Mouse (Mus musculus) neural tube, embryonic 13.5 days (tissue): ENCODE data around the gene Tex14. TPM values are rescaled to one million over a fixed set of nuclear protein-coding genes. Genes with fewer than 3 reads are reported as not detected.
A peak's percentile ranks its signal among the peaks of the same experiment; 100 is the strongest.
"Not testable (repeated sequence)": the region's sequence is repeated elsewhere in the genome, so short reads cannot be mapped to it uniquely, and the experiment has no call there.

ENCODE experiments used
- ATAC-seq: fragments of 200-750 bp; cut with Nextera tagmentation; 2 replicates; pipeline ENCODE4 v1.8.0; 2017; ENCODE audit warnings: low read depth, mild to moderate bottlenecking, moderate TSS enrichment, moderate library complexity
- H3K27ac ChIP-seq: fragments of 300-500 bp; sonication (generic); replicated peaks from 2 replicates; pipeline ENCODE4 v1.5.1; 2015; ENCODE audit warnings: moderate library complexity, mild to moderate bottlenecking, inconsistent platforms
- H3K27me3 ChIP-seq: fragments of 300-500 bp; sonication (generic); 2 replicates; pipeline ENCODE4 v1.6.1; 2015; ENCODE audit warnings: mild to moderate bottlenecking, inconsistent platforms
- H3K36me3 ChIP-seq: fragments of 300-500 bp; sonication (generic); 2 replicates; pipeline ENCODE4 v1.6.1; 2015; ENCODE audit warnings: mild to moderate bottlenecking, inconsistent platforms
- H3K4me1 ChIP-seq: fragments of 300-500 bp; sonication (generic); replicated peaks from 2 replicates; pipeline ENCODE4 v1.6.1; 2015; ENCODE audit warnings: inconsistent platforms
- H3K4me2 ChIP-seq: fragments of 300-500 bp; sonication (generic); 2 replicates; pipeline ENCODE4 v1.6.1; 2015; ENCODE audit warnings: inconsistent platforms, mild to moderate bottlenecking, moderate library complexity
- H3K4me3 ChIP-seq: fragments of 300-500 bp; sonication (generic); 2 replicates; pipeline ENCODE4 v1.5.1; 2015; ENCODE audit warnings: mild to moderate bottlenecking, inconsistent platforms
- H3K9ac ChIP-seq: fragments of 300-500 bp; sonication (generic); 2 replicates; pipeline ENCODE4 v1.6.1; 2015; ENCODE audit warnings: moderate library complexity, mild to moderate bottlenecking, inconsistent platforms
- H3K9me3 ChIP-seq: fragments of 300-500 bp; sonication (generic); 2 replicates; pipeline ENCODE4 v1.6.1; 2016; ENCODE audit warnings: inconsistent platforms
- WGBS: fragments of 180-500 bp; shearing (Covaris S2); methylation state at CpG from one replicate; pipeline ENCODE4 v1.1.7; 2015; 5-methylcytosine and 5-hydroxymethylcytosine counted together
- polyA plus RNA-seq: library from polyadenylated mRNA; unstranded; fragments of >200 nt; fragmentation: Nextera tagmentation; extraction: Ambion mirVana; gene quantifications from 2 replicates; pipeline ENCODE4 v1.2.1, GENCODE M21; 2015

Gene Tex14
- polyA plus RNA-seq, 1 experiment from 2014 or later, result 0.32 TPM

- peaks cover 5% of the 10 kb centered on the region for H3K4me1 ChIP-seq
- no peak for ATAC-seq
- WGBS, result 83% methylated on average over 9 of the region's 9 CpGs
Observed at GRCm38 (mm10) chr11:87468706-87469315, 63.9 kb downstream of the Tex14 start.

DNA sequence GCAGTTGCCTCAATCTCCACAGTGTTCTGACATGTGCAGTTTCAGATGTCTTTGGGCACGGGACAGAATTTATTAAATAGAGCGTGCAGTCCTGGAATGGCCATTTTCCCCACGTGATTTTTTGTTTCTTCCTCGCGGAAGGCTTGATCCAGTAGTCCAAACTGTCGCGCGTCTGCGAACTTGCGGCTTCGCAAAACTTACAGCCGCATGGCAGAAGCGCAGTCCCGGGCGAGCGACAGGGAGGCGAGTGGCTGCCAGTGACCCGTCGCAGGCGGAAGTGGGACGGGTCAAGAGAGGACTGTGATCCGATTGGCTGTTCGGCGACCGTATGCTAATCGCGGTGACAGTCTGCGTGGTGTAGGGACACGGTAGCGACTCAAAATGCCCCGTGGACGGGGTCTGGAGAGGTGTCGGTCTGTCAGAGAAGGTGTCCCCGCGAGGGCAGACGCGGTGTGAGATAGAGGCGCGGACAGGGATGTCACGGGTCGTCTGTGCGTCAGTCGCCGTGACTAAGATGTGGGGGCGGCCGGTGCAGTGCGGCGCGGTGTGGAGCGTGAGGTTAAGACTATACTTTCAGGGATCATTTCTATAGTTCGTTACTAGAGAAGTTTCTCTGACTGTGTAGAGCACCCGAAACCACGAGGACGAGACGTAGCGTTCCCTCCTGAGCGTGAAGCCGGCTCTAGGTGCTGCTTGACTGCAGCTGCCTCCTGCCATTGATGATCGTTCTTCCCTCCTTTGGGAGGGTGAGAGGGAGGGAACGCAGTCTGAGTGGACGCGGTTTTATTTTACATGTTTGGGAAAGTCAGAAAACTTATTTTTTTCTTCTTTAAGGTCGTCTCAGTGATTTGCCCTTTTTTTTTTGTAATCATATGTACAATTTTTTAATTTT lies 66.2 kb downstream of the Tex14 start:
- Histone ChIP-seq H3K4me2 (peak overlapping the region; percentile 60), H3K4me3 (peak overlapping the region; percentile 35), H3K27ac (0 out of 2 replicates have a peak overlapping the region, but pooled peaks have one; percentile 46), H3K9ac (peak overlapping the region; percentile 60)
- H3K36me3 ChIP-seq, H3K9me3 ChIP-seq, H3K27me3 ChIP-seq, H3K4me1 ChIP-seq: not testable (repeated sequence)
- 1% methylated on average over 29 of the region's 63 CpGs for WGBS
- ATAC-seq, result peak; percentile 99

More at GRCm38 (mm10) chr11:87468706-87469315, 63.9 kb downstream of the Tex14 start:
- Histone ChIP-seq H3K27me3 (0 out of 2 replicates have a peak, but pooled peaks cover 4% of the 10 kb centered on the region), H3K4me2 (no peak overlapping the region), H3K27ac (no peak overlapping the region), H3K9me3 (no peaks in the 10 kb centered on the region), H3K36me3 (no peaks in the 10 kb centered on the region), H3K9ac (no peak overlapping the region), H3K4me3 (no peak overlapping the region)

GRCm38 (mm10) chr11:87471699-87471997 lies 66.8 kb downstream of the Tex14 start:
- 0% methylated on average over 1 of the region's 3 CpGs for WGBS
- H3K4me2 ChIP-seq, H3K9me3 ChIP-seq, H3K9ac ChIP-seq, H3K4me3 ChIP-seq, H3K36me3 ChIP-seq, H3K4me1 ChIP-seq, H3K27me3 ChIP-seq, H3K27ac ChIP-seq: not testable (repeated sequence)
- peak; percentile 20; the same call in 1 of the 2 replicates for ATAC-seq

GRCm38 (mm10) chr11:87472058-87472457 lies 67.2 kb downstream of the Tex14 start:
- ATAC-seq, H3K4me1 ChIP-seq, H3K27me3 ChIP-seq, H3K9me3 ChIP-seq, H3K36me3 ChIP-seq, H3K4me3 ChIP-seq, H3K27ac ChIP-seq, H3K9ac ChIP-seq, H3K4me2 ChIP-seq: not testable (repeated sequence)
- WGBS, result 24% methylated on average over 4 of the region's 4 CpGs

GRCm38 (mm10) chr11:87479172-87479571 lies 74.3 kb downstream of the Tex14 start:
- not testable (repeated sequence) for ATAC-seq, H3K9me3 ChIP-seq, H3K4me1 ChIP-seq, H3K36me3 ChIP-seq, H3K27ac ChIP-seq, H3K27me3 ChIP-seq, H3K4me3 ChIP-seq, H3K9ac ChIP-seq, H3K4me2 ChIP-seq
- 65% methylated on average over 2 of the region's 2 CpGs for WGBS

DNA sequence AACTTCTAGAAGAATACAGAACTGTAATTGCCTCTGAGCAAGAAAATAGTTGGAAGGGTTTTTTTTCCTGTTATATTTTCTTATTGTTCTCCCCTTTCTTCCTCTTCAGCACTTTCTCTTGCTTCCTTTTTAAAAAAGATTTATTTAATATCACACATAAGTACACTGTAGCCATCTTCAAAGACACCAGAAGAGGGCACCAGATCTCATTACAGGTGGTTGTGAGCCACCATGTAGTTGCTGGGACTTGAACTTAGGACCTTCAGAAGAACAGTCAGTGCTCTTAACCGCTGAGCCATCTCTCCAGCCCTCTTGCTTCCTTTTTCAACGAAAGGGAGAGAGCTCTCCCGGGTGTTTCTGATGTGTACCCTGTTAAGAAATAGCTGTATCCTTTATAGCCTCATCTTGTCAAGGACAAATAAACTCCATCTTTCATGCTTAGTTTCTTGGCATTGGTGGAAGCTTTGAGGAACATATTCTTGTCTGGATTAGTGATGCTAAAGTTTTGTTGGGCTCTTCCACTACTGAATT lies 79.0 kb downstream of the Tex14 start:
- no peaks in the 10 kb centered on the region for H3K36me3 ChIP-seq
- WGBS, result 76% methylated on average over 3 of the region's 3 CpGs
- ATAC-seq, result no peak

GRCm38 (mm10) chr11:87488948-87489347 lies 84.1 kb downstream of the Tex14 start:
- Histone ChIP-seq H3K36me3 (no peaks in the 10 kb centered on the region), H3K27ac (no peak overlapping the region), H3K27me3 (no peaks in the 10 kb centered on the region), H3K9ac (no peak overlapping the region), H3K4me3 (no peak overlapping the region), H3K4me1 (no peaks in the 10 kb centered on the region), H3K4me2 (no peak overlapping the region), H3K9me3 (no peaks in the 10 kb centered on the region)
- ATAC-seq, result no peak
- 84% methylated on average over 3 of the region's 3 CpGs for WGBS

More for the DNA sequence above, 79.0 kb downstream of the Tex14 start:
- H3K4me2 ChIP-seq, result no peak overlapping the region
- no peak overlapping the region for H3K27ac ChIP-seq
- H3K9ac ChIP-seq, result no peak overlapping the region
- no peak overlapping the region for H3K4me3 ChIP-seq
- no peaks in the 10 kb centered on the region for H3K27me3 ChIP-seq
- no peaks in the 10 kb centered on the region; the same call in 1 of the 2 replicates for H3K9me3 ChIP-seq
- H3K4me1 ChIP-seq, result no peaks in the 10 kb centered on the region

- Histone ChIP-seq H3K36me3 (no peaks in the 10 kb centered on the region), H3K4me2 (no peak overlapping the region), H3K9ac (no peak overlapping the region), H3K27me3 (no peaks in the 10 kb centered on the region), H3K4me1 (no peaks in the 10 kb centered on the region), H3K27ac (no peak overlapping the region), H3K9me3 (no peaks in the 10 kb centered on the region), H3K4me3 (no peak overlapping the region)
- 68% methylated on average over 5 of the region's 5 CpGs for WGBS
- ATAC-seq, result no peak
Observed at GRCm38 (mm10) chr11:87504690-87505214, 99.9 kb downstream of the Tex14 start.

DNA sequence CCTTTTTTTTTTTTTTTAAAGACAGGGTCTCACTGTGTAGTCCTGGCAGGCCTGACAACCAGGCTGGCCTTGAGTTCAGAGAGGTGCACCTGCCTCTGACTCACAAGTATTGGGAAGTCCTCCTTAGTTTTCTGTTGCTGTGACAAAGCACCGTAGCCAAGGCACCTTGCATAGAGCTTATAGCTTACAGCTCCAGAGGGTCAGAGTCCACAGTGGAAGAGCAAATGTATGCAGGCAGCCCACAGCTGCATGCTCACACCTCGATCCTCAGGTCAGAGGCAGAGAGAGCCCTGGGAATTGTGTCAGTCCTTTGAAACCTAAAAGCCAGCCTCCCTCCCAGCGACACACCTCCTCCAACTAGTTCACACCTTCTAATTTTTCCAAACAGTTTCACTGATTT lies 101.6 kb downstream of the Tex14 start:
- Histone ChIP-seq H3K9ac (no peak overlapping the region), H3K9me3 (no peaks in the 10 kb centered on the region), H3K27me3 (no peaks in the 10 kb centered on the region), H3K4me3 (no peak overlapping the region), H3K4me2 (no peak overlapping the region), H3K4me1 (no peaks in the 10 kb centered on the region), H3K27ac (no peak overlapping the region), H3K36me3 (no peaks in the 10 kb centered on the region)
- 71% methylated on average over 3 of the region's 3 CpGs for WGBS
- ATAC-seq, result no peak

DNA sequence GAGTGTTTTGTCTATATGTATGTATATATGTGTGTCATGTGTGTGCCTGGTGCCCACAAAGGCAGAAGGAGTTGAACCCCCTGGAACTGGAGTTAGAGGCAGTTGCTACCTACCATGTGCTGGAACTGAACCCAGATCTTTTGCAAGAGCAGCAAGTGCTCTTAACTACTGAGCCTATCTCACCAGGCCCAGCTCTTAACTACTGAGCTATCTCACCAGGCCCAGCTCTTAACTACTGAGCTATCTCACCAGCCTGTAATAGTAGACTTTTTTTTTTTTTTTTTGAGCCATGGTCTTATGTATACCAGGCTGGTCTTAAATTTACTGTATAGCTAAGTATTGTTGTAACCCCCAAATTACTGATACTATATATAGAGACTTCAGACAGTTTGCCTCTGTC lies 102.2 kb downstream of the Tex14 start:
- Histone ChIP-seq H3K4me2 (no peak overlapping the region), H3K27me3 (no peaks in the 10 kb centered on the region), H3K4me3 (no peak overlapping the region), H3K9ac (no peak overlapping the region), H3K4me1 (no peaks in the 10 kb centered on the region), H3K9me3 (no peaks in the 10 kb centered on the region), H3K27ac (no peak overlapping the region), H3K36me3 (no peaks in the 10 kb centered on the region)
- ATAC-seq, result no peak

- no peak for ATAC-seq
- WGBS, result 9% methylated on average over 2 of the region's 2 CpGs
Observed at GRCm38 (mm10) chr11:87519260-87519659, 114.4 kb downstream of the Tex14 start.

GRCm38 (mm10) chr11:87523466-87523865 lies 118.6 kb downstream of the Tex14 start:
- H3K9me3 ChIP-seq, result no peaks in the 10 kb centered on the region
- no peaks in the 10 kb centered on the region for H3K27me3 ChIP-seq
- H3K4me2 ChIP-seq, result no peak overlapping the region
- no peak overlapping the region for H3K4me3 ChIP-seq
- peaks cover 7% of the 10 kb centered on the region; the same call in 1 of the 2 replicates for H3K4me1 ChIP-seq
- no peak overlapping the region for H3K9ac ChIP-seq
- no peak for ATAC-seq
- H3K27ac ChIP-seq, result no peak overlapping the region
- WGBS, result 70% methylated on average over 5 of the region's 5 CpGs
- no peaks in the 10 kb centered on the region for H3K36me3 ChIP-seq

More at GRCm38 (mm10) chr11:87519260-87519659, 114.4 kb downstream of the Tex14 start:
- Histone ChIP-seq H3K9me3 (no peaks in the 10 kb centered on the region), H3K27ac (no peak overlapping the region), H3K9ac (no peak overlapping the region), H3K4me1 (no peaks in the 10 kb centered on the region), H3K4me3 (no peak overlapping the region), H3K27me3 (no peaks in the 10 kb centered on the region), H3K36me3 (no peaks in the 10 kb centered on the region), H3K4me2 (no peak overlapping the region)
